Mouse (Mus musculus) stomach, embryonic 14.5 days (tissue): Measurements from ENCODE around the gene Gm32742. TPM values are rescaled to one million over a fixed set of nuclear protein-coding genes. Genes with fewer than 3 reads are reported as not detected.

Source experiments
- ATAC-seq: fragments of 200-750 bp; cut with Nextera tagmentation; 2 replicates; pipeline ENCODE4 v1.8.0; 2017; ENCODE audit warnings: low read depth, moderate TSS enrichment; ENCODE audit not compliant: insufficient number of reproducible peaks, insufficient read depth, low FRiP score
- H3K27ac ChIP-seq: fragments of 300-500 bp; sonication (generic); 2 replicates; pipeline ENCODE4 v1.5.1; 2014; ENCODE audit warnings: mild to moderate bottlenecking, low read length, moderate library complexity, mixed read lengths
- H3K27me3 ChIP-seq: fragments of 300-500 bp; sonication (generic); 2 replicates; pipeline ENCODE4 v1.6.1; 2014; ENCODE audit warnings: low read length, control low read depth, mixed read lengths; ENCODE audit not compliant: control insufficient read depth, insufficient read depth
- H3K36me3 ChIP-seq: fragments of 300-500 bp; sonication (generic); 2 replicates; pipeline ENCODE4 v1.6.1; 2014; ENCODE audit warnings: mild to moderate bottlenecking, control low read depth, low read length, moderate library complexity, mixed read lengths; ENCODE audit not compliant: control insufficient read depth, insufficient read depth
- H3K4me1 ChIP-seq: fragments of 300-500 bp; sonication (generic); 2 replicates; pipeline ENCODE4 v1.6.1; 2014; ENCODE audit warnings: low read length, control low read depth, mixed read lengths; ENCODE audit not compliant: control insufficient read depth, insufficient read depth
- H3K4me2 ChIP-seq: fragments of 300-500 bp; sonication (generic); replicated peaks from 2 replicates; pipeline ENCODE4 v1.6.1; 2014; ENCODE audit warnings: low read depth, low read length, control low read depth
- H3K4me3 ChIP-seq: fragments of 300-500 bp; sonication (generic); 2 replicates; pipeline ENCODE4 v1.5.1; 2014; ENCODE audit warnings: low read depth, low read length, control low read depth
- H3K9ac ChIP-seq: fragments of 300-500 bp; sonication (generic); replicated peaks from 2 replicates; pipeline ENCODE4 v1.6.1; 2014; ENCODE audit warnings: low read depth, mild to moderate bottlenecking, control low read depth, low read length, moderate library complexity, mixed read lengths
- H3K9me3 ChIP-seq: fragments of 300-500 bp; sonication (generic); 2 replicates; pipeline ENCODE4 v1.6.1; 2016; ENCODE audit warnings: low read depth, low read length, control low read depth; ENCODE audit not compliant: control insufficient read depth
- WGBS: fragments of 180-500 bp; shearing (Covaris S2); extraction: QIAGEN DNeasy Blood & Tissue Kit; methylation state at CpG from one replicate; pipeline ENCODE4 v1.1.7; 2014; 5-methylcytosine and 5-hydroxymethylcytosine counted together
- polyA plus RNA-seq: library from polyadenylated mRNA; unstranded; fragments of >200 nt; fragmentation: Nextera tagmentation; extraction: Ambion mirVana; gene quantifications from 2 replicates; pipeline ENCODE4 v1.2.1, GENCODE M21; 2014

Gm32742 gene
- polyA plus RNA-seq, 1 experiment from 2014 or later = 0.06 TPM

- no peaks in the 10 kb centered on the region for H3K36me3 ChIP-seq
- ATAC-seq = no peak
- no peak overlapping the region for H3K9ac ChIP-seq
- no peaks in the 10 kb centered on the region for H3K27me3 ChIP-seq
- H3K4me2 ChIP-seq = no peak overlapping the region
- no peak overlapping the region for H3K27ac ChIP-seq
- no peak overlapping the region for H3K4me3 ChIP-seq
- H3K4me1 ChIP-seq = no peaks in the 10 kb centered on the region
- no peaks in the 10 kb centered on the region for H3K9me3 ChIP-seq
- 67% methylated on average over 4 of the region's 4 CpGs for WGBS
These were observed 20.1 kb upstream of the Gm32742 start for GRCm38 (mm10) chr9:51185386-51185785.

- no peak for ATAC-seq
- no peak overlapping the region for H3K9ac ChIP-seq
- 68% methylated on average over 15 of the region's 15 CpGs for WGBS
These were observed 17.7 kb upstream of the Gm32742 start for GRCm38 (mm10) chr9:51182716-51183710.

GRCm38 (mm10) chr9:51180621-51181020, 15.3 kb upstream of the Gm32742 start:
- H3K4me1 ChIP-seq = no peaks in the 10 kb centered on the region
- no peak for ATAC-seq
- WGBS = 80% methylated on average over 5 of the region's 5 CpGs

More at GRCm38 (mm10) chr9:51182716-51183710, 17.7 kb upstream of the Gm32742 start:
- Histone ChIP-seq H3K27ac (no peak overlapping the region), H3K9me3 (no peaks in the 10 kb centered on the region), H3K4me1 (no peaks in the 10 kb centered on the region), H3K4me3 (no peak overlapping the region), H3K4me2 (no peak overlapping the region), H3K36me3 (no peaks in the 10 kb centered on the region), H3K27me3 (no peaks in the 10 kb centered on the region)

DNA sequence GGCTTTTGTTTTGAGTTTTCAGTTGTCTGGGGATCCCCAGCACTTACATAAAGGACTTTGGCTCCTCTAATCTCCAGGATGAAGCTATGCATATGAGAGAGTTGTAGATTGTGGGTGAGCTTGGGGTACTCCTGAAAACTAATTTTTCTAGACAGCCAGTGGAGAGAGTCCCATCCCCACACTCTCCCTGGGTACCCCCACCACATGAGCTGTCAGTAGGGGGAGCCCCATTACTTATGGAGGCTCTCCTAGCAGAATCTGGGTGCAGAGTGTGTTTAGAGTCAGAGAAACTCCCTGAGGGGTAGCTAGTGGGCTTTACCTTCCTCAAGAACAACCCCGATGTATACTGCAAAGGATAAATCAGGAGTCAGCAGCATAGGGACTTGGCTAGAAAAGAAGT, 13.0 kb upstream of the Gm32742 start:
- no peaks in the 10 kb centered on the region for H3K36me3 ChIP-seq
- H3K27ac ChIP-seq = no peak overlapping the region
- WGBS = 92% methylated on average over 1 of the region's 1 CpGs
- peaks cover 6% of the 10 kb centered on the region; the same call in 1 of the 2 replicates for H3K4me1 ChIP-seq
- no peak overlapping the region for H3K4me2 ChIP-seq
- H3K9me3 ChIP-seq = no peaks in the 10 kb centered on the region
- no peak overlapping the region for H3K9ac ChIP-seq
- no peaks in the 10 kb centered on the region for H3K27me3 ChIP-seq
- ATAC-seq = no peak
- H3K4me3 ChIP-seq = no peak overlapping the region

More at GRCm38 (mm10) chr9:51180621-51181020, 15.3 kb upstream of the Gm32742 start:
- Histone ChIP-seq H3K27ac (no peak overlapping the region), H3K36me3 (no peaks in the 10 kb centered on the region), H3K9ac (no peak overlapping the region), H3K4me3 (no peak overlapping the region), H3K27me3 (no peaks in the 10 kb centered on the region), H3K9me3 (no peaks in the 10 kb centered on the region), H3K4me2 (no peak overlapping the region)

DNA sequence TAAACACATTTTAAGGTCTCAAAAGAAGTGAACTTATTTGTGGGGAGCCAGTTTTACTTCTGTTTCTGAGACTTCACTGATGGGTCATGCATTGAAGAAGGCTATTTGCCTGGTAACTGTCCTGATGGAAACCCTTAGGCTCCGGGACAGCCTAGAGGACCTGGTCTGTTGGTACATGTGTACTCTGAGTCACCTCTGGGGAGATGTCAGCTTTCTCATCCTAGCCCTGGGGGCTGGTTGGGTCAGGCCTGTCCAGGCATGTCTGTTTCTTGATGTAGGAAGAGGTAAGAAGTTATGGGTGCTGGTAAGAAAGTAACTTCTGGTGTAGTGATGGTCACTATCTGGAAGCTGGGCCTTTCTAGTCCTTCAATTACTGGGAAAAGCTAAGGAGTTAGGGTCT, 10.4 kb upstream of the Gm32742 start:
- H3K4me2 ChIP-seq = no peak overlapping the region
- no peak for ATAC-seq
- H3K27me3 ChIP-seq = no peaks in the 10 kb centered on the region
- H3K36me3 ChIP-seq = no peaks in the 10 kb centered on the region
- no peak overlapping the region for H3K4me3 ChIP-seq
- no peak overlapping the region for H3K9ac ChIP-seq
- no peak overlapping the region for H3K27ac ChIP-seq
- H3K4me1 ChIP-seq = peaks cover 6% of the 10 kb centered on the region; the same call in 1 of the 2 replicates
- WGBS = 93% methylated on average over 1 of the region's 1 CpGs
- H3K9me3 ChIP-seq = no peaks in the 10 kb centered on the region

GRCm38 (mm10) chr9:51174890-51175464, 9.7 kb upstream of the Gm32742 start:
- peak; percentile 51; the same call in 1 of the 2 replicates for ATAC-seq
- no peak overlapping the region; the same call in 1 of the 2 replicates for H3K27ac ChIP-seq
- no peak overlapping the region for H3K4me2 ChIP-seq
- WGBS = 31% methylated on average over 8 of the region's 8 CpGs
- no peaks in the 10 kb centered on the region for H3K27me3 ChIP-seq
- no peaks in the 10 kb centered on the region for H3K9me3 ChIP-seq
- peaks cover 6% of the 10 kb centered on the region; the same call in 1 of the 2 replicates for H3K4me1 ChIP-seq
- H3K9ac ChIP-seq = no peak overlapping the region
- no peaks in the 10 kb centered on the region for H3K36me3 ChIP-seq
- no peak overlapping the region for H3K4me3 ChIP-seq

DNA sequence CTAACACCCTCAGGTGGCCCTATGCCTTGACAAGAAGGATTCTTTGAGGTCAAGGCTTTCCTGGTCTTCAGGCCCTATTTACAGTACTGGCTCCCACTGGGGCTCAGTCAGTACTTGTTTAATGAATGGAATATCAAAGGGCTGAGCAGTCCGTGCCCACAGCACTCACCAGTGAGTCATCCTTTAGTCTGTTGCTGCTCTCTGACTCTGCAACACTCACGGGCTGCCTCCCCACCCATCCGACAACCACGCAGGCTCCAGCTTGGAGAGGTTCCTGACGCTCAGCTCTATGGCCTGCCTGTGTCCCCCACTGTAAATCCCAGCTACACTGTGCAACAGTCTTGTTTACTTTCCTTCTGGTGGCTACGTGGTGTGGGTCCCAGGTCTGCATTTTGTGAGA, 5.0 kb upstream of the Gm32742 start:
- no peak overlapping the region for H3K4me2 ChIP-seq
- no peaks in the 10 kb centered on the region for H3K36me3 ChIP-seq
- no peak for ATAC-seq
- 55% methylated on average over 6 of the region's 6 CpGs for WGBS
- H3K4me1 ChIP-seq = peaks cover 5% of the 10 kb centered on the region; the same call in 1 of the 2 replicates
- no peak overlapping the region for H3K27ac ChIP-seq
- no peaks in the 10 kb centered on the region for H3K27me3 ChIP-seq
- H3K9ac ChIP-seq = no peak overlapping the region
- no peaks in the 10 kb centered on the region for H3K9me3 ChIP-seq
- no peak overlapping the region for H3K4me3 ChIP-seq

GRCm38 (mm10) chr9:51169133-51169532, 3.8 kb upstream of the Gm32742 start:
- H3K4me2 ChIP-seq = no peak overlapping the region
- H3K9me3 ChIP-seq = no peaks in the 10 kb centered on the region
- H3K36me3 ChIP-seq = no peaks in the 10 kb centered on the region
- WGBS = 72% methylated on average over 7 of the region's 7 CpGs
- no peak for ATAC-seq
- no peak overlapping the region for H3K9ac ChIP-seq
- peak overlapping the region; percentile 83 for H3K27ac ChIP-seq
- no peak overlapping the region for H3K4me3 ChIP-seq
- H3K27me3 ChIP-seq = no peaks in the 10 kb centered on the region
- no peaks in the 10 kb centered on the region for H3K4me1 ChIP-seq
